Mouse (Mus musculus): ENCODE results near the gene Lrrc19. TPM values are rescaled to one million over a fixed set of nuclear protein-coding genes. Genes with fewer than 3 reads are reported as not detected.

The Lrrc19 gene
- total RNA-seq, 2 experiments from 2014 or later: not detected

GRCm38 (mm10) chr4:94601395-94601794 lies 48.5 kb downstream of the Lrrc19 start:
- DNase-seq: no peak
- intact Hi-C loops (cut with DNase I): loop anchor here (5.0 kb wide), 1 partner anchor 44 kb away; the partner anchor contains the start of genes Caap1 and Gm10306

GRCm38 (mm10) chr4:94592709-94593108 lies 57.2 kb downstream of the Lrrc19 start:
- intact Hi-C loops (cut with DNase I): no loop called here
- no peak for DNase-seq

DNA sequence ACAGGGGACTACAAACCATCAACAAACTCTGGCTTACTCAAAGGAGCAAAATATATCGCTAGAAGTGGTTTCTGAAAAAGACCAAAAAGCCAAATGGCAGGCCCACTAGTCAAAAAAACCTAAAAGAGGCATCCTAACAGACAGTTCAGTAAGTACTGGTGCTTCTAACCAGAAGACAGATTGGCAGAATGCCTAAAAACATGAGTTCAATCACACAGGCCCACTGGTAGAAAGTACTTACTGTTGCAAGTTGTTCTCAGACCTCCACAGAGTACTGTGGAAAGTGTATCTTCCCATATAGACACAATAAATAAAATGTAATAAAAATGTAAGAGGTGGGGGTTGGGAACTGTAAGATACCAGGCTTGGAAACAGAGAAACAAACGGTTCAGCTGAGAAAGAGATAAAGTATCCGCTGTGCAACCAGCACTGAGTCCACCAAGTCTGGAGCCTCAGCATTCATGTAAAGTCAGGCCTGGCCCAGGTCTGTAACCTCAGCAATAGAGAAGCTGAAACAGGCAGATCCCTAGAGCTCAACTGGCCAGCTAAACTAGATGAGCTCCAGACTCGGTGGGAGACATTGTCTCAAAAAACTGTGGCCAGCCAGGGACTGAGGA lies 58.1 kb downstream of the Lrrc19 start:
- intact Hi-C loops (cut with DNase I): no loop called here
- DNase-seq: no peak

Small RNA genes within 50 kb of the gene (microRNA-seq; reads per million reads assigned to microRNA genes)
- 918 to 1,049 reads per million in 2 experiments for gene Mir872

Other genes with a start within 250 kb of the Lrrc19 start
- gene Gm10306, start 93.6 kb downstream of the Lrrc19 start, total RNA-seq (2021): not detected
- gene Caap1, start 93.3 kb downstream of the Lrrc19 start, total RNA-seq (2021): 1 to 10 TPM; 1.9 to 2.4 TPM
- 10 to 100 TPM; 31.3 to 32.6 TPM for gene Plaa, start 46.9 kb downstream of the Lrrc19 start, total RNA-seq (2021)
- 1 to 10 TPM; 6.1 TPM for gene Ift74, start 35.7 kb downstream of the Lrrc19 start, total RNA-seq (2021)
- 10 to 100 TPM; 11.7 to 13.7 TPM for gene Tek, start 89.1 kb upstream of the Lrrc19 start, total RNA-seq (2021)

All from gastrocnemius, postnatal 36 days (tissue).